Mouse (Mus musculus) myocyte (in vitro differentiated cells): ENCODE results near the gene Inpp4b. TPM values are rescaled to one million over a fixed set of nuclear protein-coding genes. Genes with fewer than 3 reads are reported as not detected.
A peak's percentile ranks its signal among the peaks of the same experiment; 100 is the strongest.

Experiments used
- H3K27me3 ChIP-seq: one replicate; pipeline ENCODE4 v1.6.1; 2011; ENCODE audit not compliant: control insufficient read depth, insufficient read depth, insufficient read length
- H3K36me3 ChIP-seq: one replicate; pipeline ENCODE4 v1.6.1; 2011; ENCODE audit not compliant: control insufficient read depth, insufficient read depth
- H3K4me2 ChIP-seq: one replicate; pipeline ENCODE4 v1.6.1; 2011; ENCODE audit warnings: low read depth, control low read depth
- H3K4me3 ChIP-seq: one replicate; pipeline ENCODE4 v1.5.1; 2011; ENCODE audit warnings: mild to moderate bottlenecking, control low read depth, moderate library complexity
- H3K79me2 ChIP-seq: one replicate; pipeline ENCODE4 v1.6.1; 2011; ENCODE audit not compliant: control insufficient read depth, insufficient read depth
- H3ac ChIP-seq: one replicate; pipeline ENCODE4 v1.6.1; 2011; ENCODE audit not compliant: control insufficient read depth, insufficient read length
- CEBPB ChIP-seq: IDR thresholded peaks from 2 replicates; pipeline ENCODE4 v1.6.1; 2011; ENCODE audit warnings: mild to moderate bottlenecking, moderate library complexity; ENCODE audit not compliant: poor library complexity, insufficient read depth, severe bottlenecking
- E2F4 ChIP-seq: IDR thresholded peaks from one replicate; pipeline ENCODE4 v1.6.1; 2011; ENCODE audit warnings: mild to moderate bottlenecking, control low read depth, moderate library complexity; ENCODE audit not compliant: insufficient read depth
- MAX ChIP-seq: IDR thresholded peaks from one replicate; pipeline ENCODE4 v1.6.1; 2011; ENCODE audit warnings: low read depth, mild to moderate bottlenecking, control low read depth
- MYOD1 ChIP-seq, 3 experiments: IDR thresholded peaks; one replicate each; pipeline ENCODE4 v1.6.1; 2011; ENCODE audit warnings: control low read depth in 2 of 3, low read depth in 2 of 3, mild to moderate bottlenecking in 2 of 3, moderate library complexity in 1 of 3; ENCODE audit not compliant: insufficient read length in 2 of 3, control insufficient read depth in 1 of 3
- MYOG ChIP-seq, 3 experiments: IDR thresholded peaks; one replicate each; pipeline ENCODE4 v1.6.1; 2011; ENCODE audit warnings: control low read depth in 2 of 3, low read depth in 2 of 3, mild to moderate bottlenecking in 2 of 3; ENCODE audit not compliant: insufficient read length in 2 of 3, control insufficient read depth in 1 of 3, insufficient read depth in 1 of 3
- POLR2A ChIP-seq: IDR thresholded peaks from one replicate; pipeline ENCODE4 v1.6.1; 2011; ENCODE audit warnings: low read depth, mild to moderate bottlenecking, control low read depth, moderate library complexity; ENCODE audit not compliant: insufficient read length
- POLR2AphosphoS2 ChIP-seq: IDR thresholded peaks from one replicate; pipeline ENCODE4 v1.6.1; 2011; ENCODE audit warnings: low read depth, control low read depth; ENCODE audit not compliant: insufficient read length
- REST ChIP-seq: IDR thresholded peaks from one replicate; pipeline ENCODE4 v1.6.1; 2011; ENCODE audit warnings: mild to moderate bottlenecking, control low read depth, moderate library complexity; ENCODE audit not compliant: insufficient read depth, insufficient read length
- SRF ChIP-seq: IDR thresholded peaks from one replicate; pipeline ENCODE4 v1.6.1; 2011; ENCODE audit warnings: low read depth; ENCODE audit not compliant: control insufficient read depth, insufficient read length
- TCF12 ChIP-seq: IDR thresholded peaks from one replicate; pipeline ENCODE4 v1.6.1; 2011; ENCODE audit warnings: mild to moderate bottlenecking, control low read depth; ENCODE audit not compliant: poor library complexity, insufficient read depth, severe bottlenecking
- TCF3 ChIP-seq: IDR thresholded peaks from one replicate; pipeline ENCODE4 v1.6.1; 2011; ENCODE audit warnings: low read depth, control low read depth; ENCODE audit not compliant: insufficient read length
- USF1 ChIP-seq: IDR thresholded peaks from one replicate; pipeline ENCODE4 v1.6.1; 2011; ENCODE audit warnings: low read depth, mild to moderate bottlenecking, control low read depth, moderate library complexity
- polyA plus RNA-seq: library from polyadenylated mRNA; unstranded; fragments of >200 nt; fragmentation: generic; extraction: Trizol; gene quantifications from one replicate; pipeline ENCODE4 v1.2.1, GENCODE M21; 2012; ENCODE audit warnings: missing spikeins

Inpp4b gene
- polyA plus RNA-seq, 1 experiment: 5.6 TPM

- Histone ChIP-seq H3K36me3 (no peaks in the 10 kb centered on the region), H3K4me3 (no peak overlapping the region), H3K27me3 (no peaks in the 10 kb centered on the region), H3K4me2 (no peak overlapping the region), H3ac (no peak overlapping the region), H3K79me2 (no peaks in the 10 kb centered on the region)
- TF ChIP-seq CEBPB (no peak), POLR2A (no peak), USF1 (no peak)
Observed at GRCm38 (mm10) chr8:81784775-81785174, 442.4 kb downstream of the Inpp4b start.

- Histone ChIP-seq H3K79me2 (no peaks in the 10 kb centered on the region), H3ac (no peak overlapping the region), H3K27me3 (no peaks in the 10 kb centered on the region), H3K36me3 (no peaks in the 10 kb centered on the region), H3K4me2 (no peak overlapping the region), H3K4me3 (no peak overlapping the region)
- TF ChIP-seq E2F4 (no peak), CEBPB (no peak), POLR2AphosphoS2 (no peak), REST (no peak), MAX (no peak), TCF3 (no peak), MYOD1 (IDR thresholded peaks at IDR 0.05; ENCODE audit: control insufficient read depth in 1 of 3, insufficient read length in 2 of 3, low read depth in 2 of 3) (no peak), POLR2A (no peak), USF1 (no peak), MYOG (IDR thresholded peaks at IDR 0.05; ENCODE audit: control insufficient read depth in 1 of 3, insufficient read depth in 1 of 3, insufficient read length in 2 of 3, low read depth in 2 of 3) (no peak), SRF (no peak)
Observed at GRCm38 (mm10) chr8:81788498-81788897, 446.1 kb downstream of the Inpp4b start.

DNA sequence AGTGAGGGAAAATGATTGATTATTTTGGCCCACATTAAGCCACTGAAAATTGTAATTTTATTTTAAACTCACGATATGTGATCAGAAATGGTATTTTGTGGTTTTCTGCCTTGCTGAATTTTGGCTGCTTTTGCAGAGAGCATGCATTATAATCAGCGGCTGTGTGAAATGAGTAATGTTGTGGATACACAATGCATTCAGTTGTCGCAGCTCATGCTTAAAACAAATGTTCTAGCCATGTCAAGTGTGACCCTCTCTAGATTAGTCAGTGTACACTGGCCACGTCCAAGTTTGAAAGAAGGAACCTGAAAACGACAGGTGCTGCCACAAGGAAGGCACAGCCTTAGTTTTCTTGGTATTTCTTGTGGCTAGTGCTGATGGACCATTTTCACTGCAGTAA, 450.3 kb downstream of the Inpp4b start:
- no peaks in the 10 kb centered on the region for H3K79me2 ChIP-seq
- no peak for TF ChIP-seq MAX
- TF ChIP-seq MYOD1 (IDR thresholded peaks at IDR 0.05; ENCODE audit: control insufficient read depth in 1 of 3, insufficient read length in 2 of 3, low read depth in 2 of 3): peak in 1 of 3 experiments; percentile 15
- H3K4me3 ChIP-seq: no peak overlapping the region
- H3K27me3 ChIP-seq: no peaks in the 10 kb centered on the region
- no peak overlapping the region for H3ac ChIP-seq
- no peak overlapping the region for H3K4me2 ChIP-seq
- H3K36me3 ChIP-seq: no peaks in the 10 kb centered on the region

DNA sequence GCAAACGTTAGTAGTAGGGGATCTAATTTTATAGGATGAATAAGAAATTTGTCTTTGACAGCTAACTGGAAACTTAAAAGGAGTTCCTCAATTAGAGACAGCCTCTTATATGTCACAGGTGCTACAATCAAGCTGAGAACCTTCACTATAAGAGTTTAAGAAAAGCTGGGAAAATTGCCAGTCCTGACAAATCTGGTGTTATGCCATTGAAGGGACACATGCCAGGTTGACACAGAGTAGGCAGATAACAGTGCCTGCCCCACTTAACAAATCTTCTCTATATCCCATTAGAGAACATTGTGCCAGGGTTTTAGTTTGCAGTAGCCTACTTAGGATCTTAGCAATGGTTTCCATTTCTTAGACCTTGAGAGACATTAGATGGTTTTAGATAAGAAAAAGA, 456.1 kb downstream of the Inpp4b start:
- Histone ChIP-seq H3K4me2 (no peak overlapping the region), H3K27me3 (no peaks in the 10 kb centered on the region), H3K36me3 (no peaks in the 10 kb centered on the region), H3ac (no peak overlapping the region), H3K79me2 (no peaks in the 10 kb centered on the region), H3K4me3 (no peak overlapping the region)
- TF ChIP-seq E2F4 (no peak), CEBPB (no peak), REST (no peak), MYOD1 (IDR thresholded peaks at IDR 0.05; ENCODE audit: control insufficient read depth in 1 of 3, insufficient read length in 2 of 3, low read depth in 2 of 3) (no peak), POLR2AphosphoS2 (no peak), TCF12 (no peak), MYOG (IDR thresholded peaks at IDR 0.05; ENCODE audit: control insufficient read depth in 1 of 3, insufficient read depth in 1 of 3, insufficient read length in 2 of 3, low read depth in 2 of 3) (no peak), MAX (no peak), TCF3 (no peak), USF1 (no peak), POLR2A (no peak), SRF (no peak)

DNA sequence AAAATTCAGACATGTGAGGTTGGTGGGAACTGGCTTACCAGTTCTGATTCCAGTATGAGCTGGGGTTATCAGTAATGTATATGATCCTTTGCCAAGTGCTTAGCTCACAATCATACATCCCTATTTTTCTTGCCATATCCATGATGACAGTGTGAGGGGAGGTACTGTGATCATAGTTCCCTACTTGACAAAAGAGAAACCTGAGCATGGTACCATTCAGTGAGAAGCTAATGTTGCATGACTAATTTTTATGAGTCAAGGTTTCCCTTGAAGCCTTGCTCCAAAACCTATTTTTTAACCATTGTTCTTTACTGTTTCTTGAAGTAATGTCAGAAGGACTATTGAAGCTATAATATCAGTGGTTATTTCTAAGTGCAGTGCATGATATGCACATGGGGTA, 458.4 kb downstream of the Inpp4b start:
- no peak overlapping the region for H3ac ChIP-seq
- TF ChIP-seq USF1: no peak
- H3K79me2 ChIP-seq: no peaks in the 10 kb centered on the region
- no peak overlapping the region for H3K4me2 ChIP-seq
- no peak overlapping the region for H3K4me3 ChIP-seq
- no peaks in the 10 kb centered on the region for H3K27me3 ChIP-seq
- no peaks in the 10 kb centered on the region for H3K36me3 ChIP-seq

DNA sequence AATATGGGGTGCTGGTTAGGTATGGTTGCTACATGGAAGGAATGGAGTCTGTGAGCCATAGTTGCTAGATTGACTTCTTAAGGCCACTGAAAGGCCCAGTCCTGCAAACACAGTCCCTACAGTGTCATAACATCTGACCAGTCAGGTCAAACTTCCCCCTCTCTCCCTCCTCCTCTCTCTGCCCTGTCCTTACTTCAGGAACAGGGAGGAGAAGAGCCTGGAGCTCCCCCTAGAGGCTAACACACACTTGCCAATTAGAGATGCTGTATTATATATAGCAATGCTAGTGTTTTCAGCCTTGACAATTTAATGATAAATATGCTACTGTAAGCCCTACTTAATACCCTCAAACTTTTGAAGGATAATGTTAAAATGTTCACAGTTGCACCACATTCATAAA, 464.4 kb downstream of the Inpp4b start:
- TF ChIP-seq CEBPB (no peak), POLR2A (no peak)
- H3ac ChIP-seq: no peak overlapping the region
- H3K36me3 ChIP-seq: no peaks in the 10 kb centered on the region
- no peaks in the 10 kb centered on the region for H3K79me2 ChIP-seq
- H3K4me3 ChIP-seq: no peak overlapping the region
- no peak overlapping the region for H3K4me2 ChIP-seq
- H3K27me3 ChIP-seq: no peaks in the 10 kb centered on the region
